Mouse (Mus musculus): ENCODE data around the gene Rbms3. TPM values are rescaled to one million over a fixed set of nuclear protein-coding genes. Genes with fewer than 3 reads are reported as not detected.

Rbms3 gene
- polyA plus RNA-seq, 1 experiment from 2014 or later: 80.5 TPM

GRCm38 (mm10) chr9:116862341-116862740 lies 767.4 kb downstream of the Rbms3 start:
- H3K9me3 ChIP-seq: no peaks in the 10 kb centered on the region
- 89% methylated on average over 3 of the region's 3 CpGs for WGBS
- H3K4me1 ChIP-seq (replicated peaks): 0 out of 2 replicates have a peak, but pooled peaks cover 8% of the 10 kb centered on the region
- H3K4me3 ChIP-seq: no peak overlapping the region
- no peak overlapping the region for H3K4me2 ChIP-seq
- no peaks in the 10 kb centered on the region for H3K36me3 ChIP-seq
- no peak overlapping the region for H3K9ac ChIP-seq
- H3K27me3 ChIP-seq: no peaks in the 10 kb centered on the region
- no peak overlapping the region for H3K27ac ChIP-seq (replicated peaks)
- ATAC-seq (ENCODE audit: low FRiP score, low read depth): no peak

- H3K9me3 ChIP-seq: no peaks in the 10 kb centered on the region
These were observed 771.7 kb downstream of the Rbms3 start for GRCm38 (mm10) chr9:116857861-116858595.

GRCm38 (mm10) chr9:116857151-116857550 lies 772.6 kb downstream of the Rbms3 start:
- H3K27ac ChIP-seq (replicated peaks): no peak overlapping the region
- H3K4me3 ChIP-seq: no peak overlapping the region
- WGBS: 88% methylated on average over 3 of the region's 3 CpGs
- H3K4me2 ChIP-seq: no peak overlapping the region
- H3K9me3 ChIP-seq: no peaks in the 10 kb centered on the region
- no peak for ATAC-seq (ENCODE audit: low FRiP score, low read depth)
- H3K4me1 ChIP-seq (replicated peaks): 0 out of 2 replicates have a peak, but pooled peaks cover 4% of the 10 kb centered on the region
- H3K27me3 ChIP-seq: no peaks in the 10 kb centered on the region
- H3K36me3 ChIP-seq: no peaks in the 10 kb centered on the region
- H3K9ac ChIP-seq: no peak overlapping the region

More at GRCm38 (mm10) chr9:116857861-116858595, 771.7 kb downstream of the Rbms3 start:
- no peak overlapping the region for H3K4me3 ChIP-seq
- 0 out of 2 replicates have a peak, but pooled peaks cover 4% of the 10 kb centered on the region for H3K4me1 ChIP-seq (replicated peaks)
- no peaks in the 10 kb centered on the region for H3K36me3 ChIP-seq
- no peaks in the 10 kb centered on the region for H3K27me3 ChIP-seq
- ATAC-seq (ENCODE audit: low FRiP score, low read depth): no peak
- H3K27ac ChIP-seq (replicated peaks): no peak overlapping the region
- no peak overlapping the region for H3K4me2 ChIP-seq
- WGBS: 91% methylated on average over 6 of the region's 6 CpGs
- H3K9ac ChIP-seq: no peak overlapping the region

- 41% methylated on average over 3 of the region's 3 CpGs for WGBS
- ATAC-seq (ENCODE audit: low FRiP score, low read depth): no peak
These were observed 774.0 kb downstream of the Rbms3 start for GRCm38 (mm10) chr9:116855744-116856143.

GRCm38 (mm10) chr9:116848905-116849304 lies 780.8 kb downstream of the Rbms3 start:
- no peak for ATAC-seq (ENCODE audit: low FRiP score, low read depth)
- no peak overlapping the region for H3K27ac ChIP-seq (replicated peaks)
- WGBS: 90% methylated on average over 4 of the region's 4 CpGs
- no peak overlapping the region for H3K9ac ChIP-seq
- no peaks in the 10 kb centered on the region for H3K27me3 ChIP-seq
- no peaks in the 10 kb centered on the region for H3K36me3 ChIP-seq
- H3K9me3 ChIP-seq: no peaks in the 10 kb centered on the region
- no peaks in the 10 kb centered on the region for H3K4me1 ChIP-seq (replicated peaks)
- H3K4me2 ChIP-seq: no peak overlapping the region
- H3K4me3 ChIP-seq: no peak overlapping the region

More at GRCm38 (mm10) chr9:116855744-116856143, 774.0 kb downstream of the Rbms3 start:
- H3K36me3 ChIP-seq: no peaks in the 10 kb centered on the region
- H3K4me1 ChIP-seq (replicated peaks): 0 out of 2 replicates have a peak, but pooled peaks cover 4% of the 10 kb centered on the region
- H3K27me3 ChIP-seq: no peaks in the 10 kb centered on the region
- no peak overlapping the region for H3K9ac ChIP-seq
- no peak overlapping the region for H3K27ac ChIP-seq (replicated peaks)
- no peaks in the 10 kb centered on the region for H3K9me3 ChIP-seq
- H3K4me2 ChIP-seq: no peak overlapping the region
- H3K4me3 ChIP-seq: no peak overlapping the region

GRCm38 (mm10) chr9:116848166-116848565 lies 781.5 kb downstream of the Rbms3 start:
- Histone ChIP-seq H3K4me3 (no peak overlapping the region), H3K4me2 (no peak overlapping the region), H3K27me3 (no peaks in the 10 kb centered on the region), H3K4me1 (replicated peaks) (no peaks in the 10 kb centered on the region), H3K27ac (replicated peaks) (no peak overlapping the region), H3K36me3 (no peaks in the 10 kb centered on the region), H3K9ac (no peak overlapping the region), H3K9me3 (no peaks in the 10 kb centered on the region)
- no peak for ATAC-seq (ENCODE audit: low FRiP score, low read depth)
- 80% methylated on average over 10 of the region's 10 CpGs for WGBS

- no peaks in the 10 kb centered on the region for H3K27me3 ChIP-seq
- no peak overlapping the region for H3K9ac ChIP-seq
- H3K27ac ChIP-seq (replicated peaks): no peak overlapping the region
- 79% methylated on average over 7 of the region's 7 CpGs for WGBS
- no peak overlapping the region for H3K4me2 ChIP-seq
- no peak overlapping the region for H3K4me3 ChIP-seq
- no peak for ATAC-seq (ENCODE audit: low FRiP score, low read depth)
- no peaks in the 10 kb centered on the region for H3K9me3 ChIP-seq
- H3K4me1 ChIP-seq (replicated peaks): no peaks in the 10 kb centered on the region
- H3K36me3 ChIP-seq: no peaks in the 10 kb centered on the region
These were observed 782.2 kb downstream of the Rbms3 start for GRCm38 (mm10) chr9:116847241-116848135.

GRCm38 (mm10) chr9:116834949-116835348 lies 794.8 kb downstream of the Rbms3 start:
- no peak for ATAC-seq (ENCODE audit: low FRiP score, low read depth)
- Histone ChIP-seq H3K27ac (replicated peaks) (peak overlapping the region; percentile 34; the same call in 1 of the 2 replicates), H3K27me3 (no peaks in the 10 kb centered on the region), H3K9me3 (no peaks in the 10 kb centered on the region), H3K9ac (no peak overlapping the region), H3K4me3 (no peak overlapping the region), H3K4me2 (no peak overlapping the region), H3K4me1 (replicated peaks) (peaks cover 7% of the 10 kb centered on the region), H3K36me3 (no peaks in the 10 kb centered on the region)
- 52% methylated on average over 8 of the region's 8 CpGs for WGBS

- no peak overlapping the region for H3K9ac ChIP-seq
- no peak for ATAC-seq (ENCODE audit: low FRiP score, low read depth)
- H3K9me3 ChIP-seq: no peaks in the 10 kb centered on the region
- H3K27me3 ChIP-seq: no peaks in the 10 kb centered on the region
- no peak overlapping the region for H3K27ac ChIP-seq (replicated peaks)
- H3K4me1 ChIP-seq (replicated peaks): peaks cover 7% of the 10 kb centered on the region
- no peaks in the 10 kb centered on the region for H3K36me3 ChIP-seq
- no peak overlapping the region for H3K4me2 ChIP-seq
- WGBS: 79% methylated on average over 7 of the region's 7 CpGs
- no peak overlapping the region for H3K4me3 ChIP-seq
These were observed 796.0 kb downstream of the Rbms3 start for GRCm38 (mm10) chr9:116833677-116834076.

GRCm38 (mm10) chr9:116832822-116833221 lies 796.9 kb downstream of the Rbms3 start:
- Histone ChIP-seq H3K36me3 (no peaks in the 10 kb centered on the region), H3K27me3 (no peaks in the 10 kb centered on the region), H3K4me1 (replicated peaks) (peaks cover 7% of the 10 kb centered on the region), H3K9ac (no peak overlapping the region), H3K4me2 (no peak overlapping the region), H3K27ac (replicated peaks) (no peak overlapping the region), H3K9me3 (no peaks in the 10 kb centered on the region), H3K4me3 (no peak overlapping the region)
- 78% methylated on average over 1 of the region's 1 CpGs for WGBS
- no peak for ATAC-seq (ENCODE audit: low FRiP score, low read depth)

GRCm38 (mm10) chr9:116831386-116831785 lies 798.3 kb downstream of the Rbms3 start:
- Histone ChIP-seq H3K4me1 (replicated peaks) (peaks cover 7% of the 10 kb centered on the region), H3K27ac (replicated peaks) (no peak overlapping the region), H3K36me3 (no peaks in the 10 kb centered on the region), H3K4me3 (no peak overlapping the region), H3K9me3 (no peaks in the 10 kb centered on the region), H3K9ac (no peak overlapping the region), H3K4me2 (no peak overlapping the region), H3K27me3 (no peaks in the 10 kb centered on the region)
- 83% methylated on average over 5 of the region's 5 CpGs for WGBS
- no peak for ATAC-seq (ENCODE audit: low FRiP score, low read depth)

GRCm38 (mm10) chr9:116829929-116830328 lies 799.8 kb downstream of the Rbms3 start:
- Histone ChIP-seq H3K27me3 (no peaks in the 10 kb centered on the region), H3K9ac (no peak overlapping the region), H3K4me3 (no peak overlapping the region), H3K9me3 (no peaks in the 10 kb centered on the region), H3K36me3 (no peaks in the 10 kb centered on the region), H3K27ac (replicated peaks) (no peak overlapping the region), H3K4me2 (no peak overlapping the region), H3K4me1 (replicated peaks) (peaks cover 1% of the 10 kb centered on the region)
- ATAC-seq (ENCODE audit: low FRiP score, low read depth): no peak
- 88% methylated on average over 4 of the region's 4 CpGs for whole genome bisulfite sequencing
